Mouse (Mus musculus): ENCODE measurements around the gene Tes3-ps. TPM values are rescaled to one million over a fixed set of nuclear protein-coding genes. Genes with fewer than 3 reads are reported as not detected.

The Tes3-ps gene
- polyA plus RNA-seq, 1 experiment from 2014 or later, result 0.57 TPM

GRCm38 (mm10) chr13:49461458-49462132 is 31.5 kb upstream of the Tes3-ps start:
- H3K4me1 ChIP-seq (replicated peaks; ENCODE audit: control insufficient read depth, insufficient read depth, low read length), result no peaks in the 10 kb centered on the region
- peak overlapping the region; percentile 16; the same call in 1 of the 2 replicates for H3K27ac ChIP-seq (ENCODE audit: low read depth, low read length)
- ATAC-seq, result no peak

GRCm38 (mm10) chr13:49462921-49463320 is 30.2 kb upstream of the Tes3-ps start:
- no peak overlapping the region for H3K27ac ChIP-seq (ENCODE audit: low read depth, low read length)
- H3K9me3 ChIP-seq (ENCODE audit: control insufficient read depth), result no peaks in the 10 kb centered on the region
- 93% methylated on average over 2 of the region's 2 CpGs for WGBS

More at GRCm38 (mm10) chr13:49461458-49462132, 31.5 kb upstream of the Tes3-ps start:
- Histone ChIP-seq H3K9me3 (ENCODE audit: control insufficient read depth) (no peaks in the 10 kb centered on the region), H3K4me3 (ENCODE audit: low read depth, low read length) (no peak overlapping the region), H3K9ac (ENCODE audit: low read depth, low read length) (no peak overlapping the region), H3K4me2 (replicated peaks; ENCODE audit: low read depth) (no peak overlapping the region), H3K27me3 (replicated peaks; ENCODE audit: control insufficient read depth, insufficient read depth, low read length) (no peaks in the 10 kb centered on the region), H3K36me3 (ENCODE audit: control insufficient read depth, insufficient read depth) (peaks cover 38% of the 10 kb centered on the region)
- WGBS, result 83% methylated on average over 15 of the region's 15 CpGs
- no peak for TF ChIP-seq CTCF (IDR thresholded peaks at IDR 0.05; ENCODE audit: low read depth)

GRCm38 (mm10) chr13:49465875-49466274 is 27.2 kb upstream of the Tes3-ps start:
- H3K36me3 ChIP-seq (ENCODE audit: control insufficient read depth, insufficient read depth), result peaks cover 31% of the 10 kb centered on the region
- no peak overlapping the region for H3K9ac ChIP-seq (ENCODE audit: low read depth, low read length)
- TF ChIP-seq CTCF (IDR thresholded peaks at IDR 0.05; ENCODE audit: low read depth), result no peak
- ATAC-seq, result no peak
- whole genome bisulfite sequencing, result 93% methylated on average over 4 of the region's 4 CpGs
- no peaks in the 10 kb centered on the region for H3K4me1 ChIP-seq (replicated peaks; ENCODE audit: control insufficient read depth, insufficient read depth, low read length)
- H3K27me3 ChIP-seq (replicated peaks; ENCODE audit: control insufficient read depth, insufficient read depth, low read length), result no peaks in the 10 kb centered on the region
- H3K4me3 ChIP-seq (ENCODE audit: low read depth, low read length), result no peak overlapping the region
- H3K4me2 ChIP-seq (replicated peaks; ENCODE audit: low read depth), result no peak overlapping the region
- H3K27ac ChIP-seq (ENCODE audit: low read depth, low read length), result no peak overlapping the region
- H3K9me3 ChIP-seq (ENCODE audit: control insufficient read depth), result no peaks in the 10 kb centered on the region

More at GRCm38 (mm10) chr13:49462921-49463320, 30.2 kb upstream of the Tes3-ps start:
- H3K4me1 ChIP-seq (replicated peaks; ENCODE audit: control insufficient read depth, insufficient read depth, low read length), result no peaks in the 10 kb centered on the region
- TF ChIP-seq CTCF (IDR thresholded peaks at IDR 0.05; ENCODE audit: low read depth), result no peak
- ATAC-seq, result no peak
- H3K4me3 ChIP-seq (ENCODE audit: low read depth, low read length), result no peak overlapping the region
- no peaks in the 10 kb centered on the region for H3K27me3 ChIP-seq (replicated peaks; ENCODE audit: control insufficient read depth, insufficient read depth, low read length)
- no peak overlapping the region for H3K4me2 ChIP-seq (replicated peaks; ENCODE audit: low read depth)
- H3K9ac ChIP-seq (ENCODE audit: low read depth, low read length), result no peak overlapping the region
- H3K36me3 ChIP-seq (ENCODE audit: control insufficient read depth, insufficient read depth), result peaks cover 38% of the 10 kb centered on the region

- Histone ChIP-seq H3K27me3 (replicated peaks; ENCODE audit: control insufficient read depth, insufficient read depth, low read length) (no peaks in the 10 kb centered on the region), H3K4me1 (replicated peaks; ENCODE audit: control insufficient read depth, insufficient read depth, low read length) (no peaks in the 10 kb centered on the region), H3K9me3 (ENCODE audit: control insufficient read depth) (no peaks in the 10 kb centered on the region), H3K36me3 (ENCODE audit: control insufficient read depth, insufficient read depth) (peaks cover 25% of the 10 kb centered on the region), H3K9ac (ENCODE audit: low read depth, low read length) (no peak overlapping the region), H3K27ac (ENCODE audit: low read depth, low read length) (peak overlapping the region; percentile 35; the same call in 1 of the 2 replicates), H3K4me3 (ENCODE audit: low read depth, low read length) (no peak overlapping the region), H3K4me2 (replicated peaks; ENCODE audit: low read depth) (no peak overlapping the region)
- no peak for TF ChIP-seq CTCF (IDR thresholded peaks at IDR 0.05; ENCODE audit: low read depth)
- no peak for ATAC-seq
- 76% methylated on average over 11 of the region's 11 CpGs for WGBS
Measured at GRCm38 (mm10) chr13:49466393-49467075, 26.6 kb upstream of the Tes3-ps start.

- Histone ChIP-seq H3K27ac (ENCODE audit: low read depth, low read length) (no peak overlapping the region), H3K36me3 (ENCODE audit: control insufficient read depth, insufficient read depth) (peaks cover 14% of the 10 kb centered on the region), H3K9me3 (ENCODE audit: control insufficient read depth) (no peaks in the 10 kb centered on the region), H3K4me1 (replicated peaks; ENCODE audit: control insufficient read depth, insufficient read depth, low read length) (no peaks in the 10 kb centered on the region), H3K4me2 (replicated peaks; ENCODE audit: low read depth) (no peak overlapping the region), H3K9ac (ENCODE audit: low read depth, low read length) (no peak overlapping the region), H3K4me3 (ENCODE audit: low read depth, low read length) (no peak overlapping the region), H3K27me3 (replicated peaks; ENCODE audit: control insufficient read depth, insufficient read depth, low read length) (no peaks in the 10 kb centered on the region)
- 68% methylated on average over 2 of the region's 2 CpGs for WGBS
- ATAC-seq, result no peak
- no peak for TF ChIP-seq CTCF (IDR thresholded peaks at IDR 0.05; ENCODE audit: low read depth)
Measured at GRCm38 (mm10) chr13:49467585-49467984, 25.5 kb upstream of the Tes3-ps start.

- TF ChIP-seq CTCF (IDR thresholded peaks at IDR 0.05; ENCODE audit: low read depth), result peak; percentile 35
- H3K9me3 ChIP-seq (ENCODE audit: control insufficient read depth), result no peaks in the 10 kb centered on the region
- H3K9ac ChIP-seq (ENCODE audit: low read depth, low read length), result no peak overlapping the region
- no peak overlapping the region for H3K4me3 ChIP-seq (ENCODE audit: low read depth, low read length)
- no peak for ATAC-seq
- H3K27me3 ChIP-seq (replicated peaks; ENCODE audit: control insufficient read depth, insufficient read depth, low read length), result no peaks in the 10 kb centered on the region
- H3K4me2 ChIP-seq (replicated peaks; ENCODE audit: low read depth), result no peak overlapping the region
- H3K4me1 ChIP-seq (replicated peaks; ENCODE audit: control insufficient read depth, insufficient read depth, low read length), result no peaks in the 10 kb centered on the region
- peaks cover 14% of the 10 kb centered on the region for H3K36me3 ChIP-seq (ENCODE audit: control insufficient read depth, insufficient read depth)
- no peak overlapping the region for H3K27ac ChIP-seq (ENCODE audit: low read depth, low read length)
- WGBS, result 92% methylated on average over 5 of the region's 5 CpGs
Measured at GRCm38 (mm10) chr13:49469002-49469401, 24.1 kb upstream of the Tes3-ps start.

Data from intestine, postnatal 0 days (tissue).